18 mouse cellular contexts compared by ENCODE assay signal in the genomic region with DNA sequence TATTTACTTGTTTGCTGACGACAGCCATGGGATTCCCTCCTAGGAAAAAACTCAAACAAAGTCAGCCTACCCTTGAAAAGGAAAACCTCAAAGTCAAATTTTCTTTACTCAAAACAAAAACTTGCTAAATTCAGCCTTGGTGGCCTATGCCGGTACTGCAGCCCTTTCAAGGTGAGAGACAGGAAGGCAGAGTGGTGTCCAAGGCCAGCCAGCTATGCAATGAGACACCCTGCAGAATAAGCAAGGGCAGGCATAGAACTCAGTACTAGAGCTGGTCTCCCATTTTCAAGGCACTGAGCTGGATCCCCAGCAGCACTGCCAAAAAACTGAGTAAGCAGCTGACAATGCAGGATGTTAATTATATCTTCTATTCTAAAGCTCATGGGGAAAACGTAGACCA. TPM values are rescaled to one million over a fixed set of nuclear protein-coding genes. Genes with fewer than 3 reads are reported as not detected.
A peak's percentile ranks its signal among the peaks of the same experiment; 100 is the strongest.
DNase-seq lines count a peak whose midpoint lies in the region; ATAC-seq and TF ChIP-seq lines count a peak whose summit lies in the region.
"Had no signal": no experiment of that assay in that cellular context is flagged by ENCODE, and none has a peak within 500 bp of the region (broad histone marks: within the 10 kb centered on the region; RNA-seq: fewer than 3 reads in every experiment).

No protein-coding gene starts in this region.

- H3K27me3 ChIP-seq in lung, embryonic 14.5 days (ENCODE audit: insufficient read depth, low read length) = no peaks in the 10 kb centered on the region
- no peaks in the 10 kb centered on the region for H3K27me3 ChIP-seq in heart, embryonic 12.5 days (replicated peaks)
- H3K27me3 ChIP-seq: embryonic facial prominence, embryonic 15.5 days; heart, embryonic 13.5 days; midbrain, embryonic 13.5 days; neural tube, embryonic 15.5 days had no signal

- TF ChIP-seq CTCF in gastrocnemius, adult 2 months (IDR thresholded peaks at IDR 0.05) = peak; percentile 34
- peak; percentile 45 for TF ChIP-seq CTCF in lung, embryonic 14.5 days (IDR thresholded peaks at IDR 0.05; ENCODE audit: low read depth)

- H3K9ac ChIP-seq in lung, embryonic 14.5 days = no peak overlapping the region
- H3K9ac ChIP-seq in ES-E14 (ENCODE audit: insufficient read depth, low read depth, low read length, poor library complexity, severe bottlenecking) = no peak overlapping the region
- H3K9ac ChIP-seq in heart, embryonic 12.5 days = no peak overlapping the region
- H3K9ac ChIP-seq: embryonic facial prominence, embryonic 15.5 days; heart, embryonic 13.5 days; midbrain, embryonic 13.5 days; neural tube, embryonic 15.5 days had no signal

- peaks cover 85% of the 10 kb centered on the region for H3K36me3 ChIP-seq in lung, embryonic 14.5 days (ENCODE audit: insufficient read depth)
- H3K36me3 ChIP-seq in ES-E14 (ENCODE audit: control insufficient read depth, insufficient read depth, low read length, poor library complexity, severe bottlenecking) = peaks cover 22% of the 10 kb centered on the region
- H3K36me3 ChIP-seq in heart, embryonic 12.5 days = peaks cover 68% of the 10 kb centered on the region

- intact Hi-C loops in gastrocnemius, adult 2 months (cut with DNase I) = no loop called here
- intact Hi-C loops in gastrocnemius, postnatal 36 days (cut with DNase I) = no loop called here

- no peak for ATAC-seq in lung, embryonic 14.5 days (ENCODE audit: insufficient read depth)
- ATAC-seq in common myeloid progenitor, adult 5-6 weeks (replicated peaks; ENCODE audit: low read depth, poor library complexity, severe bottlenecking) = 0 out of 2 replicates have a peak, but pooled peaks have one; percentile 47
- ATAC-seq in heart, embryonic 12.5 days (ENCODE audit: insufficient number of reproducible peaks, low FRiP score) = no peak
- ATAC-seq: hindbrain, embryonic 16.5 days; midbrain, embryonic 13.5 days had no signal

- H3K4me1 ChIP-seq in lung, embryonic 14.5 days (ENCODE audit: insufficient read depth) = no peaks in the 10 kb centered on the region
- H3K4me1 ChIP-seq in ES-E14 (ENCODE audit: control insufficient read depth in 2 of 2, insufficient read depth in 2 of 2, low read length in 2 of 2, poor library complexity in 1 of 2) = peaks cover 2 to 6% of the 10 kb centered on the region in 2 experiments; a peak in 3 of 4 replicates
- no peaks in the 10 kb centered on the region for H3K4me1 ChIP-seq in heart, embryonic 12.5 days (replicated peaks)
- H3K4me1 ChIP-seq: embryonic facial prominence, embryonic 15.5 days; midbrain, embryonic 13.5 days; neural tube, embryonic 15.5 days had no signal

- WGBS in lung, embryonic 14.5 days = 75% methylated on average over 3 of the region's 3 CpGs
- WGBS in heart, embryonic 12.5 days = 83% methylated on average over 3 of the region's 3 CpGs

- in situ Hi-C loops in ES-E14 (cut with MboI; ENCODE audit: low sequenced_read_pairs in 2 of 2, unreplicated experiment in 2 of 2) = no loop called here

- no peak overlapping the region for H3K27ac ChIP-seq in gastrocnemius, adult 2 months
- H3K27ac ChIP-seq in lung, embryonic 14.5 days (ENCODE audit: low read depth) = no peak overlapping the region
- no peak overlapping the region for H3K27ac ChIP-seq in ES-E14 (ENCODE audit: insufficient read depth, low read depth, low read length, poor library complexity, severe bottlenecking)
- no peak overlapping the region for H3K27ac ChIP-seq in heart, embryonic 12.5 days (ENCODE audit: poor library complexity, severe bottlenecking)
- H3K27ac ChIP-seq: embryonic facial prominence, embryonic 15.5 days; heart, embryonic 13.5 days; midbrain, embryonic 13.5 days; neural tube, embryonic 15.5 days had no signal

- no peak overlapping the region for H3K4me2 ChIP-seq in lung, embryonic 14.5 days
- H3K4me2 ChIP-seq in heart, embryonic 12.5 days = no peak overlapping the region
- H3K4me2 ChIP-seq: embryonic facial prominence, embryonic 15.5 days; heart, embryonic 13.5 days; midbrain, embryonic 13.5 days; neural tube, embryonic 15.5 days had no signal

- H3K4me3 ChIP-seq in gastrocnemius, adult 2 months = no peak overlapping the region
- H3K4me3 ChIP-seq in lung, embryonic 14.5 days (ENCODE audit: low read depth, low read length) = no peak overlapping the region
- H3K4me3 ChIP-seq in ES-E14 (ENCODE audit: insufficient read depth in 1 of 2, low read depth in 1 of 2, low read length in 2 of 2, poor library complexity in 1 of 2, severe bottlenecking in 1 of 2) = no peak overlapping the region
- no peak overlapping the region for H3K4me3 ChIP-seq in heart, embryonic 12.5 days
- H3K4me3 ChIP-seq: embryonic facial prominence, embryonic 15.5 days; heart, embryonic 13.5 days; midbrain, embryonic 13.5 days; neural tube, embryonic 15.5 days had no signal

- H3K9me3 ChIP-seq in lung, embryonic 14.5 days (ENCODE audit: low read depth, low read length) = no peaks in the 10 kb centered on the region
- no peaks in the 10 kb centered on the region for H3K9me3 ChIP-seq in ES-E14 (ENCODE audit: control insufficient read depth, insufficient read depth, low read depth, low read length)
- no peaks in the 10 kb centered on the region for H3K9me3 ChIP-seq in heart, embryonic 12.5 days (replicated peaks)
- H3K9me3 ChIP-seq: embryonic facial prominence, embryonic 15.5 days; heart, embryonic 13.5 days; midbrain, embryonic 13.5 days; neural tube, embryonic 15.5 days had no signal

- DNase-seq in gastrocnemius, adult 2 months = no peak
- no peak for DNase-seq in gastrocnemius, postnatal 36 days
- DNase-seq in lung, embryonic 14.5 days = no peak
- no peak for DNase-seq in lung, postnatal 14 days
- DNase-seq in ES-E14 (ENCODE audit: low read depth, low spot score) = peak; percentile 19
- no peak for DNase-seq in adipocyte (ENCODE audit: low spot score)
- DNase-seq: cerebellum, adult 2 months had no signal

TF ChIP-seq in ES-E14, 5 proteins besides CTCF, POLR2A, EP300 and RAD21:
- TF ChIP-seq ZNF384 (IDR thresholded peaks at IDR 0.05; ENCODE audit: low read depth, low read length) (no peak), ZC3H11A (IDR thresholded peaks at IDR 0.05; ENCODE audit: borderline replicate concordance, low read depth, low read length) (no peak), HCFC1 (IDR thresholded peaks at IDR 0.05; ENCODE audit: borderline replicate concordance, insufficient read depth, low read length) (no peak), MAFK (IDR thresholded peaks at IDR 0.05; ENCODE audit: insufficient read depth, low read depth, low read length) (no peak), CHD2 (IDR thresholded peaks at IDR 0.05; ENCODE audit: low read depth, low read length) (no peak)

RNA-seq across cellular contexts. Expression of a gene that starts 33.9 kb away (rescaled TPM):
- 10 to 100 TPM; 18.2 to 20.0 TPM for total RNA-seq in gastrocnemius, adult 2 months (2021)
- 10 to 100 TPM; 14.7 to 20.4 TPM for total RNA-seq in gastrocnemius, postnatal 36 days (2021)
- polyA plus RNA-seq in lung, embryonic 14.5 days (2014; fragmentation: Nextera tagmentation; extraction: Ambion mirVana) = 56.5 and 58.8 TPM in 2 replicates
- 120 and 124 TPM in 2 replicates for total RNA-seq in ES-E14 (2012; rRNA removed)
- total RNA-seq in common myeloid progenitor, adult 5-6 weeks (2017) = 91.9 and 106 TPM in 2 replicates
- polyA plus RNA-seq in heart, embryonic 12.5 days (2016; fragmentation: Nextera tagmentation; extraction: Ambion mirVana) = 46.4 and 48.3 TPM in 2 replicates

RNA-seq across cellular contexts. Expression of a gene that starts 41.6 kb away (rescaled TPM):
- total RNA-seq in gastrocnemius, adult 2 months (2021) = not detected
- not detected for total RNA-seq in gastrocnemius, postnatal 36 days (2021)
- not detected in 2 replicates for polyA plus RNA-seq in lung, embryonic 14.5 days (2014; fragmentation: Nextera tagmentation; extraction: Ambion mirVana)
- not detected in 2 replicates for total RNA-seq in ES-E14 (2012; rRNA removed)
- total RNA-seq in common myeloid progenitor, adult 5-6 weeks (2017) = not detected in 2 replicates
- polyA plus RNA-seq in heart, embryonic 12.5 days (2016; fragmentation: Nextera tagmentation; extraction: Ambion mirVana) = not detected in 2 replicates
- total RNA-seq: adrenal gland, adult 18-20 months; layer of hippocampus, postnatal 25 days; liver, adult 2 months had no signal
- polyA plus RNA-seq: cerebellum, adult 2 months; embryonic facial prominence, embryonic 15.5 days; heart, embryonic 13.5 days; hindbrain, embryonic 16.5 days; liver, adult 2 months; midbrain, embryonic 13.5 days; neural tube, embryonic 15.5 days; spleen, adult 2 months had no signal

RNA-seq across cellular contexts. Expression of a gene that starts 53.8 kb away (rescaled TPM):
- not detected for total RNA-seq in gastrocnemius, adult 2 months (2021)
- total RNA-seq in gastrocnemius, postnatal 36 days (2021) = not detected
- not detected in 2 replicates for polyA plus RNA-seq in lung, embryonic 14.5 days (2014; fragmentation: Nextera tagmentation; extraction: Ambion mirVana)
- total RNA-seq in ES-E14 (2012; rRNA removed) = not detected in 2 replicates
- not detected in 2 replicates for total RNA-seq in common myeloid progenitor, adult 5-6 weeks (2017)
- polyA plus RNA-seq in heart, embryonic 12.5 days (2016; fragmentation: Nextera tagmentation; extraction: Ambion mirVana) = not detected in 2 replicates
- total RNA-seq: adrenal gland, adult 18-20 months; liver, adult 2 months had no signal
- polyA plus RNA-seq: embryonic facial prominence, embryonic 15.5 days; heart, embryonic 13.5 days; liver, adult 2 months; midbrain, embryonic 13.5 days had no signal
